Mouse (Mus musculus) CH12.LX (cell line): ENCODE results near the gene Gm3646. TPM values are rescaled to one million over a fixed set of nuclear protein-coding genes. Genes with fewer than 3 reads are reported as not detected.

Source experiments
- DNase-seq: peaks from one replicate; pipeline ENCODE4 v3.0.0-alpha.2; 2013; ENCODE audit errors: extremely low read depth
- H3K27ac ChIP-seq: 2 replicates; pipeline ENCODE4 v1.5.1; 2012; ENCODE audit warnings: low read depth, mild to moderate bottlenecking, control low read depth, moderate library complexity; ENCODE audit not compliant: insufficient read depth
- H3K27me3 ChIP-seq: replicated peaks from 2 replicates; pipeline ENCODE3; 2012; ENCODE audit warnings: inconsistent platforms
- H3K36me3 ChIP-seq, 2 experiments: replicated peaks in 1 of 2; 2 replicates each; pipeline versions ENCODE3 to v1.6.1; 2012; ENCODE audit warnings: inconsistent platforms in 1 of 2, low read length in 1 of 2, mild to moderate bottlenecking in 1 of 2, mixed read lengths in 1 of 2, moderate library complexity in 1 of 2; ENCODE audit not compliant: control insufficient read depth in 1 of 2, insufficient read depth in 1 of 2
- H3K4me1 ChIP-seq, 2 experiments: 2 replicates each; pipeline ENCODE4 v1.6.1; 2012; ENCODE audit warnings: inconsistent platforms in 1 of 2, moderate library complexity in 1 of 2; ENCODE audit not compliant: insufficient read depth in 2 of 2, control insufficient read depth in 1 of 2
- H3K4me2 ChIP-seq: 2 replicates; pipeline ENCODE4 v1.6.1; 2012; ENCODE audit warnings: low read depth, mild to moderate bottlenecking, control low read depth; ENCODE audit not compliant: poor library complexity, insufficient read depth, severe bottlenecking
- H3K4me3 ChIP-seq, 3 experiments: fragments of 150-350 bp in 1 of 3; sonication (generic) in 1 of 3; replicated peaks in 1 of 3; 2 replicates each; pipeline versions ENCODE3 to v1.5.1; 2011 to 2012; ENCODE audit warnings: low read depth in 2 of 3, low read length in 2 of 3, mild to moderate bottlenecking in 2 of 3, moderate library complexity in 2 of 3, control low read depth in 1 of 3, improper control_type of control experiment in 1 of 3, inconsistent platforms in 1 of 3, mixed read lengths in 1 of 3; ENCODE audit not compliant: poor library complexity in 1 of 3
- H3K79me2 ChIP-seq: replicated peaks from 2 replicates; pipeline ENCODE4 v1.6.1; 2012; ENCODE audit warnings: mild to moderate bottlenecking, moderate library complexity; ENCODE audit not compliant: control insufficient read depth, poor library complexity, insufficient read depth, severe bottlenecking; ENCODE audit errors: extremely low read depth
- H3K9ac ChIP-seq: 2 replicates; pipeline ENCODE4 v1.6.1; 2012; ENCODE audit warnings: low read depth, mild to moderate bottlenecking, control low read depth, moderate library complexity; ENCODE audit not compliant: insufficient read depth
- H3K9me3 ChIP-seq: replicated peaks from 2 replicates; pipeline ENCODE3; 2012; ENCODE audit warnings: low read length, inconsistent platforms, mixed read lengths
- E2F4 ChIP-seq: IDR thresholded peaks from 2 replicates; pipeline ENCODE4 v1.6.1; 2011; ENCODE audit warnings: low read depth, low read length, improper control_type of control experiment; ENCODE audit not compliant: insufficient replicate concordance
- MEF2A ChIP-seq: IDR thresholded peaks from 2 replicates; pipeline ENCODE4 v1.6.1; 2014; ENCODE audit warnings: low read depth, mild to moderate bottlenecking, inconsistent platforms, low read length, improper control_type of control experiment, borderline replicate concordance
- MXI1 ChIP-seq: IDR thresholded peaks from 2 replicates; pipeline ENCODE4 v1.6.1; 2011; ENCODE audit warnings: mild to moderate bottlenecking, low read depth, low read length, improper control_type of control experiment
- NELFE ChIP-seq: IDR thresholded peaks from 2 replicates; pipeline ENCODE4 v1.6.1; 2011; ENCODE audit warnings: low read depth, low read length, improper control_type of control experiment
- NRF1 ChIP-seq: IDR thresholded peaks from 2 replicates; pipeline ENCODE4 v1.6.1; 2014; ENCODE audit warnings: low read depth, mild to moderate bottlenecking, inconsistent platforms, low read length, improper control_type of control experiment, moderate library complexity
- POLR2AphosphoS2 ChIP-seq: IDR thresholded peaks from 2 replicates; pipeline ENCODE4 v1.6.1; 2011; ENCODE audit warnings: low read depth, low read length, improper control_type of control experiment
- RAD21 ChIP-seq: IDR thresholded peaks from 2 replicates; pipeline ENCODE4 v1.6.1; 2011; ENCODE audit warnings: low read depth, mild to moderate bottlenecking, low read length, improper control_type of control experiment, moderate library complexity
- RCOR1 ChIP-seq: conservative IDR thresholded peaks from 2 replicates; pipeline ENCODE4 v1.6.1; 2012; ENCODE audit warnings: low read depth, mild to moderate bottlenecking, inconsistent platforms, low read length, improper control_type of control experiment
- dilution Hi-C: fragments of 300-500 bp; cut with MboI; formaldehyde crosslinking; loops from 2 replicates; pipeline ENCODE4 v1.14.3; 2020; ENCODE audit warnings: low sequenced_read_pairs; ENCODE audit not compliant: extremely low pct_unique_long_range_greater_than_20kb, extremely low pct_ligation_motif_present
- in situ Hi-C: fragments of 300-500 bp; cut with MboI; formaldehyde crosslinking; loops from 3 replicates; pipeline ENCODE4 v1.14.3; 2019; ENCODE audit warnings: low sequenced_read_pairs, low pct_ligation_motif_present, low pct_unique_long_range_greater_than_20kb, mixed read lengths
- polyA plus RNA-seq: library from polyadenylated mRNA; unstranded; fragments of >175 nt; gene quantifications from 2 replicates; pipeline ENCODE4 v1.2.1, GENCODE M21; 2012; ENCODE audit warnings: low read depth; ENCODE audit not compliant: insufficient read length
- total RNA-seq, 2 experiments: library from RNA; depleted of rRNA; stranded (reverse); fragments of 300-350 nt in 1 of 2; fragments of >200 nt in 1 of 2; gene quantifications; 2 replicates each; pipeline ENCODE4 v1.2.3; 2012 to 2014

Gene Gm3646
- total and polyA plus RNA-seq, 3 experiments = not detected

- Histone ChIP-seq H3K4me2 (no peak overlapping the region), H3K27ac (no peak overlapping the region), H3K79me2 (no peaks in the 10 kb centered on the region), H3K4me1 (0 out of 4 replicates have a peak, but pooled peaks cover 0 to 2% of the 10 kb centered on the region in 2 experiments), H3K4me3 (no peak overlapping the region), H3K9me3 (no peaks in the 10 kb centered on the region), H3K9ac (no peak overlapping the region), H3K27me3 (no peaks in the 10 kb centered on the region), H3K36me3 (no peaks in the 10 kb centered on the region)
- dilution Hi-C loops = no loop called here
- in situ Hi-C loops = no loop called here
- no peak for TF ChIP-seq MEF2A
- TF ChIP-seq E2F4 = no peak
- no peak for TF ChIP-seq NRF1
- no peak for TF ChIP-seq RCOR1
- TF ChIP-seq RAD21 = no peak
- no peak for TF ChIP-seq NELFE
- TF ChIP-seq POLR2AphosphoS2 = no peak
- DNase-seq = no peak
Measured at GRCm38 (mm10) chr1:39756952-39757351, 48.2 kb downstream of the Gm3646 start.

DNA sequence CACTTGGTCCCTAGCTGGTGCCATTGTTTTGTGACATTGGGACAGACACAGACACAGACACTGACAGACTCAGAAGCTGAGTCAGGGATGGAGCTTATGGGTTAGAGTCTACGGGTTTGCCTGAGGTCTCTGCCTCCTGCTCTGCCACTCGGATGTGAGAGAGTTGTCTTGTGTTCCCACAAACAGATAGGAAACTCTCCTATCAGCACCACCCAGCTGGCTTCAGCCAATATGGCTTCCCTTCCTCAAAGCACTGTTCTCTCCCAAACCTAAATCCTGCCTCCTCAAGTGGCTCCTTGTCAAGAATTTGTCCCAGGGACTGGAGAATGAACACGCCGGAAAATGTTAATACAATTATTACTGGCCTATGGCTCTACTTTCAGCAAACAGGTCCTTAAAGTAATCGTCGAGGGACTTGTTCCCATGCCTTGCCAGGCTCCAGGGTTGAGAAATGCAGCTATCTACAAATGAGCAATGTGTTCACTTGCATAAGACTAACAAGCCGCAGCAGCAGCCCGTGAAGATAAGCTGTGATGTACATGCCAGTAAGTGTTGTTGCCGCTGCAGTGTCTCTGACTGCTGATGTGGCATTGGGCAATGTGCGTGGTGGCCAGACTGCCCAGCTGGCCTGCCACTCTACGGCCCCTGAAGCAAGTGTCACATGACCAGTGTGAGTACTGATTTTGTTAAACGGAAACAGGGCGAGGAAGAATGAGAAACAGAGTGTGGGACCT is 50.7 kb downstream of the Gm3646 start:
- no peaks in the 10 kb centered on the region for H3K79me2 ChIP-seq
- no peak overlapping the region for H3K4me3 ChIP-seq
- H3K27me3 ChIP-seq = no peaks in the 10 kb centered on the region
- dilution Hi-C loops = no loop called here
- no peak for TF ChIP-seq MXI1
- TF ChIP-seq, all 38 proteins: peak for 0
- in situ Hi-C loops = no loop called here
- Histone ChIP-seq H3K9me3 (no peaks in the 10 kb centered on the region), H3K4me2 (no peak overlapping the region), H3K4me1 (peaks cover 2 to 6% of the 10 kb centered on the region in 2 experiments; a peak in 2 of 4 replicates), H3K27ac (no peak overlapping the region), H3K9ac (no peak overlapping the region), H3K36me3 (no peaks in the 10 kb centered on the region)
- DNase-seq = no peak

Other genes starting within 250 kb of the Gm3646 start
- 12.6 and 16.6 TPM in 2 replicates for gene Rnf149, start 227.9 kb downstream of the Gm3646 start, total RNA-seq (2012; rRNA removed)
- gene Rnf149, start 227.9 kb downstream of the Gm3646 start, total RNA-seq (2014; rRNA removed) = 21.5 and 22.7 TPM in 2 replicates
- gene Rnf149, start 227.9 kb downstream of the Gm3646 start, polyA plus RNA-seq = 31.3 and 32.3 TPM in 2 replicates
- gene Creg2, start 153.9 kb downstream of the Gm3646 start, total RNA-seq (2012; rRNA removed) = not detected in 2 replicates
- gene Creg2, start 153.9 kb downstream of the Gm3646 start, total RNA-seq (2014; rRNA removed) = not detected in 2 replicates
- gene Creg2, start 153.9 kb downstream of the Gm3646 start, polyA plus RNA-seq = not detected in 2 replicates
- gene Rfx8, start 84.3 kb downstream of the Gm3646 start, total RNA-seq (2012; rRNA removed) = not detected in 2 replicates
- gene Rfx8, start 84.3 kb downstream of the Gm3646 start, total RNA-seq (2014; rRNA removed) = not detected in 2 replicates
- gene Rfx8, start 84.3 kb downstream of the Gm3646 start, polyA plus RNA-seq = not detected in 2 replicates
- gene Map4k4, start 95.6 kb upstream of the Gm3646 start, total RNA-seq (2012; rRNA removed) = 33.3 and 41.0 TPM in 2 replicates
- gene Map4k4, start 95.6 kb upstream of the Gm3646 start, total RNA-seq (2014; rRNA removed) = 20.3 and 21.8 TPM in 2 replicates
- 46.3 and 47.0 TPM in 2 replicates for gene Map4k4, start 95.6 kb upstream of the Gm3646 start, polyA plus RNA-seq